Mouse (Mus musculus): ENCODE data around the gene Sipa1l1.

DNA sequence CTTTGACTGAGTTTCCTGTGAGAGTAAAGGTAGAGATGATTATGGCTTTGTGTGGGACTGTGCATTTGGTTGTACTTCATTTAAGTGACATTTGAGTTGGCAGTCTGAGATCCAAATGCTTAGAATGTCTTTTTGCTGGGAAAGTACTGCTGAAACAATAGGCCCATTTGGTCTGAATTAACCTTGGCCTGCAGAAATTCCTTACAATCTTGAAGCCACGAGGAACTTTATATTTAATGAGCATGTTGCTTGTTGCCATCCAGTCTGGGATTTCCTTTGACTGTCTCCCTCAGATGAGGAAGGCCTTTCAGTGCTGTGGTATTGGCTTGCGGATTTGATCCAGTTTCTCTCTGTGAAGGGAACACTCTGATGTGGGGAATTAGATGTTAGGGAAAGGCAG lies 43.9 kb downstream of the Sipa1l1 start:
- no peak for TF ChIP-seq MYOD1 (IDR thresholded peaks at IDR 0.05; ENCODE audit: control insufficient read depth, insufficient read length, low read depth)
- TF ChIP-seq CTCF (IDR thresholded peaks at IDR 0.05; ENCODE audit: control insufficient read depth, insufficient read depth, insufficient read length), result no peak
- TF ChIP-seq MAX (IDR thresholded peaks at IDR 0.05), result no peak
